In the genomic region with DNA sequence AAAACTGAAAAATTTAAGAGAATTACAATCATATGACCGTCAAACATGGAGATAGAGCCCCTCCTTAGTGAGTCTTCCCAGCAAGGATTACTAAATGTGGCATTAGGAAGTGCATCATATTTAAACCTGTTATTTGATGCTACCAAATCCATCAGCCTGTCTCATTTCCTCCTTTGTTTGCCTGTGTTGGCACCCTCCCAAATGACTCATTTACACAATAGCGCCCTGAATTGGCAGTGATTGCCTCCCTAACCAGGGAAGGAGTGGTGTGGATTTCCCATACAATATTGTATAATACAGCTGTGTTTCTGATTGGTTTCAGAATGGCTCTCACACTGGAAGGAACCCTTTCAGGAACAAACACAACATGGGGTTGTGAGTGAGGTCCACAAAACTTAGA, we compare ENCODE assay signal across 19 mouse cellular contexts.
DNase-seq lines count a peak whose midpoint lies in the region; ATAC-seq and TF ChIP-seq lines count a peak whose summit lies in the region.
"Had no signal": no experiment of that assay in that cellular context is flagged by ENCODE, and none has a peak within 500 bp of the region (broad histone marks: within the 10 kb centered on the region; RNA-seq: fewer than 3 reads in every experiment).

No protein-coding gene starts in this region.

- no peak overlapping the region for H3K9ac ChIP-seq in embryonic facial prominence, embryonic 14.5 days (ENCODE audit: low read depth, low read length)
- no peak overlapping the region for H3K9ac ChIP-seq in lung, postnatal 0 days (replicated peaks; ENCODE audit: low read depth)
- H3K9ac ChIP-seq: embryonic facial prominence, embryonic 15.5 days; heart, embryonic 15.5 days; limb, embryonic 15.5 days; liver, postnatal 0 days; neural tube, embryonic 13.5 days had no signal

- H3K9me3 ChIP-seq in embryonic facial prominence, embryonic 14.5 days (ENCODE audit: control insufficient read depth, low read length): no peaks in the 10 kb centered on the region
- H3K9me3 ChIP-seq in embryonic facial prominence, embryonic 10.5 days: no peaks in the 10 kb centered on the region
- no peaks in the 10 kb centered on the region for H3K9me3 ChIP-seq in lung, postnatal 0 days (ENCODE audit: low read length)
- H3K9me3 ChIP-seq: embryonic facial prominence, embryonic 15.5 days; heart, embryonic 15.5 days; hindbrain, embryonic 10.5 days; limb, embryonic 15.5 days; neural tube, embryonic 13.5 days had no signal

- no peaks in the 10 kb centered on the region for H3K27me3 ChIP-seq in embryonic facial prominence, embryonic 14.5 days (replicated peaks; ENCODE audit: control insufficient read depth, insufficient read depth, low read length)
- H3K27me3 ChIP-seq in embryonic facial prominence, embryonic 10.5 days (replicated peaks; ENCODE audit: low read depth, poor library complexity, severe bottlenecking): no peaks in the 10 kb centered on the region
- H3K27me3 ChIP-seq in lung, postnatal 0 days (replicated peaks; ENCODE audit: insufficient read depth, low read length): no peaks in the 10 kb centered on the region
- H3K27me3 ChIP-seq: embryonic facial prominence, embryonic 15.5 days; heart, embryonic 15.5 days; limb, embryonic 15.5 days; megakaryocyte, embryonic 14.5 days; neural tube, embryonic 13.5 days had no signal

- H3K4me2 ChIP-seq in embryonic facial prominence, embryonic 14.5 days (ENCODE audit: low read depth, low read length): no peak overlapping the region
- no peak overlapping the region for H3K4me2 ChIP-seq in lung, postnatal 0 days (replicated peaks; ENCODE audit: low read depth, low read length)
- H3K4me2 ChIP-seq: embryonic facial prominence, embryonic 15.5 days; heart, embryonic 15.5 days; limb, embryonic 15.5 days; neural tube, embryonic 13.5 days had no signal

- ATAC-seq in embryonic facial prominence, embryonic 14.5 days (ENCODE audit: low read depth): peak; percentile 79; the same call in 1 of the 2 replicates
- no peak for ATAC-seq in lung, postnatal 0 days
- ATAC-seq: liver, postnatal 0 days had no signal

- peak; percentile 76 for DNase-seq in embryonic facial prominence, embryonic 14.5 days (ENCODE audit: low spot score)
- DNase-seq in embryonic facial prominence, embryonic 10.5 days (ENCODE audit: low spot score): no peak
- DNase-seq in lung, postnatal 0 days (ENCODE audit: low spot score): peak; percentile 17
- DNase-seq in lung, postnatal 14 days: no peak
- peak; percentile 27 for DNase-seq in adipocyte (ENCODE audit: low spot score)
- peak; percentile 38 for DNase-seq in large intestine, adult 2 months (ENCODE audit: low read depth, low spot score)
- no peak for DNase-seq in cerebellum, adult 9-10 months
- DNase-seq in urinary bladder, adult 2 months (ENCODE audit: low spot score): no peak
- DNase-seq: adrenal gland, postnatal 25 days; B cell, adult 2 months; kidney, postnatal 10 days; liver, postnatal 0 days; thymus, adult 18-20 months had no signal

- H3K27ac ChIP-seq in embryonic facial prominence, embryonic 14.5 days (replicated peaks; ENCODE audit: low read depth, low read length): no peak overlapping the region
- H3K27ac ChIP-seq in embryonic facial prominence, embryonic 10.5 days (replicated peaks): no peak overlapping the region
- no peak overlapping the region for H3K27ac ChIP-seq in lung, postnatal 0 days (ENCODE audit: low read length)
- H3K27ac ChIP-seq: embryonic facial prominence, embryonic 15.5 days; heart, embryonic 15.5 days; hindbrain, embryonic 10.5 days; limb, embryonic 15.5 days; neural tube, embryonic 13.5 days had no signal

- TF ChIP-seq CTCF in lung, postnatal 0 days (IDR thresholded peaks at IDR 0.05): no peak

- no peak for TF ChIP-seq EP300 in lung, postnatal 0 days (IDR thresholded peaks at IDR 0.05)

- H3K4me1 ChIP-seq in embryonic facial prominence, embryonic 14.5 days (ENCODE audit: control insufficient read depth, insufficient read depth, low read length): no peaks in the 10 kb centered on the region
- H3K4me1 ChIP-seq in embryonic facial prominence, embryonic 10.5 days: no peaks in the 10 kb centered on the region
- H3K4me1 ChIP-seq in lung, postnatal 0 days (ENCODE audit: insufficient read depth, low read depth, low read length): no peaks in the 10 kb centered on the region
- H3K4me1 ChIP-seq: embryonic facial prominence, embryonic 15.5 days; heart, embryonic 15.5 days; hindbrain, embryonic 10.5 days; limb, embryonic 15.5 days; megakaryocyte, embryonic 14.5 days; neural tube, embryonic 13.5 days had no signal

- no peaks in the 10 kb centered on the region for H3K36me3 ChIP-seq in embryonic facial prominence, embryonic 14.5 days (ENCODE audit: control insufficient read depth, insufficient read depth, low read length)
- no peaks in the 10 kb centered on the region for H3K36me3 ChIP-seq in embryonic facial prominence, embryonic 10.5 days (replicated peaks)
- no peaks in the 10 kb centered on the region for H3K36me3 ChIP-seq in lung, postnatal 0 days (ENCODE audit: insufficient read depth, low read length)
- H3K36me3 ChIP-seq: embryonic facial prominence, embryonic 15.5 days; heart, embryonic 15.5 days; hindbrain, embryonic 10.5 days; limb, embryonic 15.5 days; neural tube, embryonic 13.5 days had no signal

- WGBS in embryonic facial prominence, embryonic 14.5 days: 51% methylated on average over 2 of the region's 2 CpGs
- 85% methylated on average over 2 of the region's 2 CpGs for WGBS in embryonic facial prominence, embryonic 10.5 days
- 43% methylated on average over 2 of the region's 2 CpGs for WGBS in lung, postnatal 0 days
- 36% methylated on average over 2 of the region's 2 CpGs for WGBS in large intestine, adult 2 months

- H3K4me3 ChIP-seq in embryonic facial prominence, embryonic 14.5 days (ENCODE audit: low read depth, low read length): no peak overlapping the region
- no peak overlapping the region for H3K4me3 ChIP-seq in embryonic facial prominence, embryonic 10.5 days
- no peak overlapping the region for H3K4me3 ChIP-seq in lung, postnatal 0 days (ENCODE audit: low read depth, low read length)
- H3K4me3 ChIP-seq: embryonic facial prominence, embryonic 15.5 days; heart, embryonic 15.5 days; hindbrain, embryonic 10.5 days; limb, embryonic 15.5 days; megakaryocyte, embryonic 14.5 days; neural tube, embryonic 13.5 days had no signal

Comparison
In these comparisons a context has a peak if more than half of its experiments do, and no peak if none do; other contexts are left out.
1. DNase-seq: peak in embryonic facial prominence, embryonic 14.5 days (single experiment), lung, postnatal 0 days (single experiment), adipocyte (single experiment) and large intestine, adult 2 months (single experiment); none in embryonic facial prominence, embryonic 10.5 days (single experiment), lung, postnatal 14 days (single experiment), cerebellum, adult 9-10 months (single experiment) and urinary bladder, adult 2 months (single experiment).